Mouse (Mus musculus) gastrocnemius, postnatal 36 days (tissue): Measurements from ENCODE around the gene Auts2. TPM values are rescaled to one million over a fixed set of nuclear protein-coding genes. Genes with fewer than 3 reads are reported as not detected.
A peak's percentile ranks its signal among the peaks of the same experiment; 100 is the strongest.
"Not testable (repeated sequence)": the region's sequence is repeated elsewhere in the genome, so short reads cannot be mapped to it uniquely, and the experiment has no call there.

Experiments
- DNase-seq, 2 experiments: peaks; one replicate each; pipeline ENCODE4 v3.0.0; 2022
- intact Hi-C: fragments of 180-260 bp; cut with DNase I; formaldehyde crosslinking; loops from one replicate; pipeline ENCODE4 v1.15.1; 2025
- long read RNA-seq, 2 experiments: library from polyadenylated mRNA; stranded (forward); transcript quantifications; one replicate each; pipeline ENCODE4 v2.0.0; 2021
- total RNA-seq, 2 experiments: library from RNA; stranded (reverse); gene quantifications; 2 replicates each; pipeline ENCODE4 v1.2.3; 2021

The Auts2 gene
- total RNA-seq: 10 to 100 TPM; 14.6 to 15.5 TPM
- long read RNA-seq, experiment 1, partial matches to known transcripts: 0 of 1 reads
- long read RNA-seq, experiment 1, other reads (novel, unspliced or antisense): 1 of 1 reads
- long read RNA-seq, experiment 2, partial matches to known transcripts: 0 of 4 reads
- long read RNA-seq, experiment 2, other reads (novel, unspliced or antisense): 4 of 4 reads

DNA sequence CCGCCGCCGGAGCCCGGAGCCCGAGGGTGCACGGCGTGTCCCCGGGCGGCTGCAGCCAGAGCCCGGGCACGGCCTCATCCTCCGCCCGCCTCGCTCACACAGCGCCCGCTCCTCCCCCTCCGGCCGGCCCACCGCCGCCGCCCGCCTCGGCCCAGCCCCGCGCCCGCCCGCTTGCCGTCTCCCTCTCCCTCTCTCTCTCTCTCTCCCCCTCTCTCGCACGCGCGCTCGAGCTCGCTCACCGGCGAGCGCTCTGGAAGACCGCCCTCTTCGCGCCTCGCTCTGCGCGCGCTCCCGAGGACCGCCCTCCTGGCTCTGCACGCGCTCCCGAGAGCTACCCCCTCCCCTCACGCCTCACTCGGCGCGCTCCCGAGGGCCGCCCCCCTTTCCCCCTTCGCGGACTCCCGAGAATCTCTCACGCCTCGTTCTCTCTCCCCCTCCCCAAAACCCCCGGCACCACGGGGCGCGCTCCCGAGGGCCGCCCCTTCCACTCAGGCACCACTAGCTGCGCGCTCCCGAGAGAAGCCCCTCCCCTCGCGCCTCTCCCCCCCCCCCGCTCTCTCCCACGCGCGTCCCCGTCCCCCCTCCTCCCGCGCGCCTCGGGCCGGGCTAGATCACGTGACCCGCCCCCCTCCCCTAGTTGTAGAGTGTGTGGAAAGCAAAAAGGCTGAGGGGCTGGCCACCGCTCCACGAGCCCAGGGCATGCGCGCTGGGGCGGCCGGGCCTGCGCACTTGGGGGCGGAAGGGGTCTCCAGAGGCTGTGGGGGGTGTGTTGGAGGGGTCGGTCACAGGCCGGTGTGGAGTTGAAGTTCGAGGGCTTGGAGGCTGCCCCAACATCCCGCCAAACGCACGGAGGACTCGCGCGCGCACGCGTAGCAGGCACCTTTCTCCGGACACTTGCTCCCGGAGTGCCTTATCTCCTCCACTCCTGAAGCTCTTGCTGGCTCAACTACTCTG lies at the start of gene Auts2:
Auts2 (minus strand) TSS at position 227 of the 954 bp plus-strand sequence.
- peak; percentile 73 to 84 for DNase-seq
- intact Hi-C loops: no loop called here

DNA sequence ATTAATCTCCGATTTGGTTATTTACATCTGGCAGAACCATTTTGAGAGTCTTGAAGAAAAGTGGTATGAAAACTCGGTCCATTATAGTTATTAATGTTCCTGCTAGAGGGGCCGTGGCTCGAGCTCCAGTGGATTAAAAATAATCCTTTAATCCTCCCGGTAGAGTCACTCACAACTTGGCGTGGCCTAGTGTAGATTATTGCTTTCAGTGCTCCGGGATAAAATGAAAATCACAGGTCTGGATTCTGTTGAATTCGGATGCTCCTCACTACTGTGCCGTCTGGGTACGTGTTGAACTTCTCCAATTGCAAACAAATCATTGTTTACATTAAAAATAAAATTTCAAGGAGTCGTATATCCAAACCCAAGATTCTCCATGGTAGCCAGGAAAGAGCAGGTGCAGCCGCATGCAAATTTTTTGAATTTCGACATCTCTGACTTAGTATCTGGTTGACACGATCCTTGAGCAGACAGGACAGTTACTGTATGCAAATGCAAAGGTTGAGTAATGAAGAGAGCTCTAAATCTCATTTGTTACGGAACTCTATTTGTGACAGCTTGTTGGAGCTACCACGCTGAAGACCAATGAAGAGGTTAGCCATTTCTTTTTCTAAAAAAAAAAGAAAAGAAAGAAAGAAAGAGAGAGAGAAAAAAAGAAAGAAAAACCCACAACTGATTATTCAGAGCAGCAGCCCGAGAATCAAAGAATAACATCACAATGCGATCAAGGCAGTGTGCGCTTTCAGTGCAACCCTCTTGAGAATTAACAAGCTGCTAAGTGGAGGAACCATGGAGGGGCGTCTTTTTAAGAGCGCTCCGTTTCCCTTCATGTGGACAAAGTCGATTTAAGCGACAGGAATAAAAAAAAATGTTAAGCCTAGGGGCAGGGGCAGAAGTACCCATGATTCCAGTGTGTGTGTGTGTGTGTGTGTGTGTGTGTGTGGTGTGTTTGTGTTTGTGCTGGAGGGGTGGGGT lies 48.9 kb upstream of the Auts2 start:
- intact Hi-C loops: no loop called here

DNA sequence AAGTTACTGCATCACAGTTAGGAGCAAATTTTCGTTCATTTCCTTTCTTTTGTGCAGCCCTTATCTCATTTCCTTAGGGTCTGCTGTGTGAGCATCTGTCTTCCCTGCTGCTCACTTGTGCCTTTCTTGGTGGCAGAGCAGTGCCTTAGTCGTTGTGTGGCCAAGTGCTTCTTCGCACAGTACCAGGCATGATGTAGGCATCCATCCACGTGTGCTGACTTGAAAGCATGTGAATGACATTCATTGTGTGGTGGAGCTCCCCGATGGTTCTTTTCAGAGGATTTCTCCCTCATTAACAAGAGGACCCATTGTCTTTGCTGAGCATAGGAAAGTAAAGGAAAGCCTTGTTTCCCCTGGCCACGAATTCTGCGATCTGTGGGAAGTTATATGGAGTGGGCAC lies 36.6 kb upstream of the Auts2 start:
- intact Hi-C loops: no loop called here
- no peak for DNase-seq

More for the DNA sequence above, 48.9 kb upstream of the Auts2 start:
- DNase-seq: no peak

DNA sequence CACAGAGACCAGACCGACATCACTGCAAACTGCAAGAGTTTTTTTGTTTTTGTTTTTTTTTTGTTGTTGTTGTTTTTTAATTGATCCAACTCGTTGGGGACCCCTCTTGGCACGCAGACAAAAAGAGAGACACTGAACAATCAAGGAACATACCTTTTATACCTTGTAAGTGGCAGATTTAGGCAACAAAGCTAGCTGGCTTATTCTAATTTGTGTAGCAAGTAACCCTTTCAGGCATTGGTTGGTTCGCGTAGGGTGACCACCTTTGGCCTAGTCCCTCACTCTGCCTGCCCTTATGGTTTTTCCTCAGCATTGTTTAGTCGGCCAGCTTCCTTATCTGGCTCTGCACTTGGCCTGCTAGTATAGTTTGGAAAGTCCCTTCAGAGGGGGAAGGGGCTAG lies 17.6 kb upstream of the Auts2 start:
- intact Hi-C loops, DNase-seq: not testable (repeated sequence)

DNA sequence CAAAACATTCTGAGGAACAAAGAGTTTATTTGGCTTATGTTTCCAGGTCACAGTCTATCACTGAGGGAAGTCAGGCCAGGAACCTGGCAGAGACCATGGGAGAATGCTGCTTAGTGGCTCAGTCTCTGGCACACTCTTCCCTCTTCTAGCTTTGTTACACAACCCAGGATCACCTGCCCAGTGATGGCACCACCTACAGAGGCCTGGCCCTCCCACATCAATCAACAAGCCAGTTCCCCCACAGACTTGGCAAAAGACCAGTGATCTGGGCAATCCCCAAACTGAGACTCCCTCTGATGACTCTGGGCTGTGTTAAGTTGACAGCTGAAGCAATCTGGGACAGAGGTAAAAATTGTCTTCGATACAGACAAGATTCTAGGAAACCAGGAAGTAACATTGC lies 2.6 kb upstream of the Auts2 start:
- no peak for DNase-seq

DNA sequence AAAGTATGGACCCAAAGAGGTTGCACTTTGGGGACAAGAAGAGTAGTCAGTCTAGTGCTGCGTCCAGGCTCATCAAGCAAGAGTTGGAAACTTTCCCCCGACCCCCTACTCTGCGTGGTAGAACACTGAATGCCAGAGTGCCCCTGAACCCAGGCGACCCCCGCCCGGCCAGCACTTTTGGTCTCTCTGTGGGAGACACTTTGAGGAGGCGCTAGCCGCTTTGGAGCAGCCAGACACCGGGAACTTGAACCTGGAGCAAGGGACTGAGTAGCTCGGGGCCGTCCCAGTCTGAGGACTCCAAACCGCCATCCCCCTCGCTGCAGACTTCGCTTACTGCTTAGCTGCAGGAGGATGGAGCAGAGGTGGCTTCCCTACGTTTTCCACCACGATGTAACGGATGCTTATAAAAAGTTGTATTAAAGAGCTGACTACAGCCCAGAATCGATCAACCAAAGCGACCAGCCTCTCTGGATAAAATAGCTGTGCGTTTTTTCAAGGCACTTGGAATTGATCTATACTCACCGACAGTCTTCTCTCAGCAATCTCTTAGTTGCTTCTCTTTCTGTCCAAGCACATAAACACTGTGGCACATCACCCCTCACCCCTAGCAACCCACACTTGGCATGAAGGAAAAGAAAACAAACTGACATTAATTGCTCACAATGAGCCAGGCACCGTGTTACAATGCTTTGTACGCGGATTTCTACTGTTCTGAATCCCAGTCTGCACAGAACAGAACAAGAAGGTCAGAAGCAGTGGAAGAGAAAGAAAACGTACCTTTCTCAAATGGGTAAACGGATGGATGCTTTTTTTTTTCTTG lies 1.2 kb upstream of the Auts2 start:
- peak in 1 of 2 experiments; percentile 18 for DNase-seq

More for the DNA sequence above, 2.6 kb upstream of the Auts2 start:
- intact Hi-C loops: no loop called here

DNA sequence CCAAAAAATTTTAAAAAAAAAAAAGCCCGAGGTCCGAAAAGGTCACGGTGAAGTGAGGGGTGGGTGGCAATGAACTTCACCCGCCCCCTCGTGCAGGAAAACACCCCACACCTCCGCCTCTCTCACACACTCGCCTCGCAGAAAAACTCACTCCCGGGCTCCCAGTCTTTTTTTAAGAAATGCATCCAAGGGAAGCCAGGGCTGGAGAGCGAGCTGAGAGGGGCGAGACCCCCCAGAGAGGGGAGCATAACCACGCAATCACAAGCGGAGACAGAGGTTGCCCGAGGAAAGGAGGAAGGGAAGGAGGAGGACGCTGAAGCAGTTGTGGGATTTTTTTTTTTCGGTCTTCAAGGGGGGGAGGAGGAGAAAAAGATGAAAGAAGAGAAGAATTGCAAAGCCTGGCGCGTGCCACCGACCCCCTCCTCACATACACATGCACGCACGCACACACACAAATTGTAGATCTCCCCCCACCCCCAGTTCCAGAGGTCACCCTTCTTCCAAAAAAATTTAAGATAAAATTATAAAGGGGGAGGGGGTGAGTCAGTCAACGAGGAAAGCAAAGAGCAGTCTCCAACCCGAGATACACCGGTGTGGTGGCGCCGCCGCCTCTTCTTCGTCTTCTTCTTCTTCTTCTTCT lies 643 bp downstream of the Auts2 start:
- intact Hi-C loops: no loop called here
- peak in 1 of 2 experiments; percentile 18 for DNase-seq

More for the DNA sequence above, 1.2 kb upstream of the Auts2 start:
- intact Hi-C loops: no loop called here

DNA sequence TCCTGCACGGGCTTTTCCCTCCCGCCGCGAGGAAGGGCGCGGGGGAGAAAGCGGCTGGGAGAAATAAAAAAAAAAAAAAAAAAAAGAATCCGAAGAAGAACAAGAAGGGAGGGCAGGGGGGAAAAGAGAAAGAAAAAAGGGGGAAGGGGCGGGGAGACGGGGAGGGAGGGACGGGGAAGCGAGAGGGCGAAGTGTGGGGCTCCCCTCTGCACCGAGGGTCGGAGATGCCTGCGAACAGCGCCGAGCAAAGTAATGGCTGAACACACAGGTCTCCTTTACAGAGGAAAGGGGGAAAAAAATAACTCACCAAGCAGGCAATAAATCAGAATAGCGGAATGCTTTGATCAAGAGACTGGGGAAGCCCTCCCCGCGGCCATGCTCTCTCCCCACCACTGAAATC lies 1.2 kb downstream of the Auts2 start:
- intact Hi-C loops: no loop called here
- DNase-seq: no peak

DNA sequence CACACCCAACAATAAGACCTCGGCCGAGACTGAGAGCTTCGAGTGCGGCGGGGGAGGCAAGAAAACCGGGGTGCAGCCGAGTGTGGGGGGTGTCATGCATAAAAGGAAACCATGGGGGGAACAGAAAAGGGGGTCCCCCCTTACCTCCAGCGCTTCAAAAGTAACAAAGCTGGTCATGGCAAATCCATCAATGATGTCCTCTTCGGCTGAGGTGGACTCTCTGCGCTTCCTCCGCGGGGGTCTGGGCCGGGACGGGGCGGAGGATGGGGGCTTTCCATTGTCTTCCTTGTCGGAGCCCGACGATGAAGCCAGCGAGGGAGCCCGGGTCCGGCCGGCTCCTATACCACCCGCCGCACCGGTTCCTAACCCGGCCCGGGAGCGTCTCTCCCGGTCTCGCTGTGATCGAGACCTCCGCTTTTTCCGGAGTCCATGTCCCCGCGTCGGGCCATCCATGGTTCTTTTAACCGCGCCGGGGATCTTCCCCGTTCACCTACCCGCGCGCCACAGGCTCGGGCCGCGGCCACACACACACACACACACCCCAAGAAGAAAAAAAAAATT lies 1.7 kb downstream of the Auts2 start:
- DNase-seq: peak in 1 of 2 experiments; percentile 23
- intact Hi-C loops: no loop called here

DNA sequence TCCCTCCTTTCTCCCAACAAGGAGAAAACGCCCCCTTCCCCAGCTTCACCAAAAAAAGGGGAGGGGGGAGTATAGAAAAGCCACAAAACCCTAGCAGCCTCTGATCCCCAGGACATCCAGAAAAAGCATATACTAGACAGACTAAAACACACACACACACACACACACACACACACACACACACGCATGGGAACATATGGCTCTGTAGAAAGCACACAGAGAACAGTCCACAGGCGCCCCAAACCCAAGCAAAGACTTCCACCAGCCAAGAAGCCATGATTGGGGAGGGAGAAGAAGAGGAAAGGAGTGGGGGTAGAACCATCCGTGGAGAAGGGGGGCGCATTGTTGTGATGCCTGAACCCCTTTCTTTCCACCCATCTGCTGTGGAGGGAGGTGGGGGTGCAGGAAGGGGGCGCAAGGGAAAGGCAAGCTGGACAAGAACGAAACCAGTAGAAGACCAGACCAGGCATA lies 2.3 kb downstream of the Auts2 start:
- intact Hi-C loops: no loop called here
- peak in 1 of 2 experiments; percentile 14 for DNase-seq

DNA sequence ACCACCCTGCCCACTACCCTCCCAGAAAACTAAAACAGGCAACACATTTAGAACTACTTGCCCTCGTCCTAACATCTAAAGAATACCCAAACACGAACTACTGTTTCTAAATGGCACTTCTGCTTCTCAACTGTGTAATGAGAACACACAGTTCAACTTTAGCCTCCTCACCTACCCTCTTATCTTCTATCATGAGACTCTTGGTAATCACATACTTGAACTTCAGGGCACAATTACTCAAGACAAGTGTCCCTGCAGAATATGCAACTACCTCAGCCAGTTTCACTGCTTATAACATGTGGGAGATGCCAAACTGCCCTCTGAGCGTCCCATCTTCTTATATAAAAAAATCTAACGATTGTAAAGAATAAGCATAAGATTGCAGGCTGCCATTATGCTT lies 5.7 kb downstream of the Auts2 start:
- intact Hi-C loops: no loop called here

DNA sequence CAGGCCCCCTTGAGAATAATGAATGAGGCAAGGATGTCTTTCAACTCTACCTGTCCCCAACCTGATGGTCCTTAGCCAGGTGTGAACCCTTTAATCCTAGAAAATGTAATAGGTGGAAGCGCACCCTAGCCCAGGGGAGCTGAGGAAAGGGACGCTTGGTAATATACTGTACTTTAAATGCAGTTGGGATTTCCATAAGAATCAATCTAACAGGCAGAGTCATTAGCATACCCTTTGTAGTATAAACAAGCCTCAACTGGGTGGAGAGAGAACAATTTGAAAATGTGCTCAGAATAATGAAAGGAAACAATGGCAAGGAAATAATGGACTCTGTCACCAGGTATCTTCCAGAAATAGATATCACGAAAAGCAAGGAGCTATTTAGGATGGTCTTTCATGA lies 16.7 kb downstream of the Auts2 start:
- DNase-seq: no peak
- intact Hi-C loops: no loop called here

More for the DNA sequence above, 5.7 kb downstream of the Auts2 start:
- DNase-seq: no peak

DNA sequence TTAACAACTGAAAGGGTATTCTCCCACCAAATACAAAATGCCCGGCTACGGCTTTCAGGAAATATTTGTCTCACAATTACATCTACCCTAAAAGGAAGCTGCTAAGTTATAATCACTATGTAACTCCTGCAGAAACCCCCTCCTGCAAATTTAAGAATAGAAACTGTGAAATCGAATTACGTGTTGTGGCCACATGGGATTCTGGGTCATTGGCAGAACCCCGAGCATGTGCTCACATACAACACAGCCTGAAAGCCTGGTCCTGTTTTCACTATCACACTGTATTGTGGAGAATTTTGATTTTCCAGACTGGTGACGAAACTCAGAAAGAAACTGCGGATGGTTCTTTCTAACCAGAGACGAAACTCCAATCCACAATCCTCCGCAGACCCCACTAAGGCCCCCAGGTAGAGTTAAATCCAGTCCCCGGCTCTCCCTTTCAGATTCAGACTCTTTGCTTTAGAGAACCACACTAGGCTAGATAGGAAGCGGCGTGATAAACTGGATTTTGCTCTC lies 21.7 kb downstream of the Auts2 start:
- intact Hi-C loops: no loop called here
- no peak for DNase-seq

DNA sequence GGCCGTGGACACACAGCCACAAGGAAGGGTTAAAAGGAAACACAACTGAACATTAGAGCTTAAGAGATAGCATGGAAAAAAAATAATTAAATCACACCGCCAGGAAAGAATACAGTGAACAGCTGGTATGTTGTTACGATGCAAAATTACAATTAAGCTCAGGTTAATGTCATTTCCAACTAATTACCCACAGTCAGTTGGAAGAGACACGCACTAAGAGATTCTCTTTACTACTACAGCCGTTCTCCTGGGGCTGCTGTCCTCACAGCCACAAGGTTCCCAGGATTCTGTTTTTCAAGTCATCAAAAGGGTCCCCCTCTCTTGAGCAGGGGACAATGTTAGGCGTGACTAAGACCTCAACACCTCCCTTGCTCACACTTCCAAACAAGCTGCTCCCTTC lies 25.3 kb downstream of the Auts2 start:
- DNase-seq: no peak
- intact Hi-C loops: no loop called here

DNA sequence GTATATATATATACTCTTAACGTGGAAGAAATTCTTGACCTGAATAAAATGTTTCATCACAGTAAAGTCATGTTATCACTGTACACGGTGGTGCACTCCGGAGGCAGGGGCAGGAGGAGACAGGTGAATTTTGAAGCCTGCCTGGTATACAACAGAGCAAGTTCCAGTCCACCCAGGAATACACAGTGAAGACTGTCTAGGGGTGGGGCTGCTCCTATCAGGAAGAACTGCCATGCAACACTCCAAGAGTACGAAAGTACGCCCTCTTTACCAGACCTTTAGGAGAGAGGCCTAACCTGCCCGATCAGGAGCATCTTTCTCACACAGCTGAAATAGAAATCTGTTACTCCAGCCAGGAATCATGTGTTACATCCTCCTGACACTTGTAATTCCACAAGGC lies 28.6 kb downstream of the Auts2 start:
- DNase-seq: no peak
- intact Hi-C loops: no loop called here

DNA sequence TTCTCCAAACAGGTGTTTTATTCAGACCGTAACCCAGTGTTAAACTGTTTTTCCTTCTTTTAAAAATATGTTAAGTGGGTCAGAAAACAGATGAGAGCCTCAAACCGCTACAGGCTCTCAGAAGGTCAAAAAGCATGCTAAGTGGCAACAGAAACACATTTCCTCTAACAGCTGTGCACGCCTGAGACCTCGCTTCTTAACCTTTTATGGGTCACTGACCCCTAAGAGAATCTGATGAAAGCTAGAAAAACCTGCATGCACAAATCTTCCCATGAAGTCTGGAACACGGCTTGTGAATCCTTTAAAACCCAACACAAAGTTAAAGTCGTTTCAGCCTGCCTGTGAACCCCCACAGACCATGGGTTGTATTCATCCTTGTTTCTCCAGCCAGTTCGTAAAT lies 29.9 kb downstream of the Auts2 start:
- intact Hi-C loops: no loop called here

DNA sequence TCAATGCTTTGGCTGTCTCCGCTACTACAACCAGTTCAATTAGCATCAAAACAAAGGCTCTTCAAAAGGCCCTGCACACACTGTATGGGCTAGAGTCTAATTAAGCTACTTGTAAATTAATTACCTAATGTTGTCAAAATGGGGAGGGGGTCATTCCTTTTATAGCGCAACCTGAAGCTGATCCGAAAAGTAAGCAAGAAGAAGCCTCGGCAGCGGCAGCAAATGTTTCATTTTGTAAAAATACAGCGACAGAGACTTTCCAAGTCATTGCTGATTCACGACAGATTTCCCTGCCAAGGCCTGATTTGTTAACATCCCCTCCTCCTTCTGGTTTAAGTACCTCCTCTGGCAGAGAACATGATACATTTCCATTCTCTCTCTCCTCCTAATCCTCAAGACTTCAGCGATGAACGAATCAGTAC lies 33.7 kb downstream of the Auts2 start:
- intact Hi-C loops: no loop called here
- DNase-seq: no peak

More for the DNA sequence above, 29.9 kb downstream of the Auts2 start:
- DNase-seq: no peak

DNA sequence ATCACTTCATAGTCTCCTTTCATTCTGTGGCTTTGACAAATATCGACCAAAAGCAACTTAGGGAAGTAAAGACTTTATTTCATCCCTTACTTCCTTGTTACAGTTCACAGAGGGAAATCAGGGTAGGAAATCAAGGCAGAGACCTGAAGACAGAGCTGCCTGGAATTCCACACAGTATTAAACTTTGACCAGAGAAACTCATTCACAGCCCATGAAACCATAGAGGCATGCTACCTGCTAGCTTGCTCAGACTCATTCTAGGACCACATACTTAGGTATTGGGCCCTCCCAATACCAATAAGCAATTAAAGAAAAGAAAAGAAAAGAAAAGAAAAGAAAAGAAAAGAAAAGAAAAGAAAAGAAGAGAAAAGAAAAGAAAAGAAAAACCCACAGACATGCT lies 38.3 kb downstream of the Auts2 start:
- intact Hi-C loops: no loop called here
- DNase-seq: no peak

DNA sequence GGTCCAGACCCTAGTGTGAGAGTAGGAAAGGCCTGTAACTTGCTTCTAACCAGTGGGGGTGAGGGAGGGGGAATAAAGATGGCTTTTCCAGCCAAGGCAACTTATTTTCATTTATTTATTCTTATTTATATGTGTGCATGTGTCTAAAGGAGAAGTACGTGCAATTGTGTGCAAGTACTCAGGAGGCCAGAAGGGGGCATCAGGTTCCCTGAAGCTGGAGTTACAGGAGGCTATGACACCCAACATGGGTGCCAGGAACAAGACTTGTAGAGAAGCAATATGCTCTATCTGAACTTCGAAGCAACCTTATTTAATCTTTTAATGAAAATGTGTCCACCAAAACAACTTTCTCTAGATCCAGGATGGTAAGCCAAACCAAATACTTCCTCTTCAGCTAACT lies 39.7 kb downstream of the Auts2 start:
- DNase-seq: no peak
- intact Hi-C loops: no loop called here
